Mouse (Mus musculus): ENCODE results near the gene Nptx1.
A peak's percentile ranks its signal among the peaks of the same experiment; 100 is the strongest.

- no peak for TF ChIP-seq CTCF (IDR thresholded peaks at IDR 0.05; ENCODE audit: borderline replicate concordance, extremely low read depth, insufficient read depth, insufficient read length)
- peak; percentile 94 for TF ChIP-seq POLR2A (IDR thresholded peaks at IDR 0.05; ENCODE audit: borderline replicate concordance, extremely low read depth, insufficient read depth, insufficient read length, poor library complexity, severe bottlenecking)
Measured at GRCm38 (mm10) chr11:119547183-119547921, at the start of gene Nptx1.
